Mouse (Mus musculus): ENCODE data around the gene H2al1g.
"Not testable (repeated sequence)": the region's sequence is repeated elsewhere in the genome, so short reads cannot be mapped to it uniquely, and the experiment has no call there.

The H2al1g gene

DNA sequence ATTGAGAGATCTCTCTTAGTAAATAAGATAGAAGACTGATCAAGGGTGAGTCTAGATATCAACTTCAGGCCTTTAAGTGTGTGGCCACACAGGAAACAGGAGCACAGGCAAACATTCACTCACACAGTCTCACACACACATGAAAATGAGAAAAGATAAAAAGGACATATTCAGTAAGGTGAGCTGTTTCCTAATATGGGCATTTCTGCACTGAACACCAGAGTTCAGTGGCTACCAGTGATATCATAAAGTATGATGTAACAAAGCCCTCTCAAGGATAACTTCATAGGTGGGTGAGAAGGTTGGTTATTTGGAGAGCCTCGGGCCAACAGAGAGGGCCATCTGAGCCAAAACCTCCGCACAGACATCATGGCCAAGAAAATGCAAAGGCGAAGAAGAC, at the start of gene H2al1g:
TSS of gene H2al1g (plus strand) at position 301 of the 400 bp plus-strand sequence.
- not testable (repeated sequence) for DNase-seq (ENCODE audit: low spot score in 2 of 2)

DNA sequence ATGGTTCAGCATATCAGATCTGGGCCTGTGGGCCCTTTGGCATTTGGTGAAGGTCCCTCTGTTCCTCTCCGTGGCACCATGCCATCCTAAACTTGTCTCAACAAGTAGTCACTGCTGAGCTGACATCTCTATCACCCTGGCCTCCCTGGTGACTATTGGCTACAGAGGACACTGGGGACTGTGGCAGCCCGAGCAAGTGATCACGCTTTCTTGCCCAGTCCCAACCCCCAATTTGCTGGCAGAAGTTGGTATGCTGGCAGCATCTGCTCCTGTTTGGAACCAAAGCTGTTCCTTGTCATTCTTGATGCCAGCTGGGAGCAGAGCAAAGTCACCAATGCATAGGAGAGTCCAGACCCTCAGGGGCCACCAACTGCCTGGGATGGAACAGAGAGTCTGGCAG, 49.0 kb upstream of the H2al1g start:
- DNase-seq (ENCODE audit: low spot score in 2 of 2): peak in 1 of 2 experiments; percentile 11

DNA sequence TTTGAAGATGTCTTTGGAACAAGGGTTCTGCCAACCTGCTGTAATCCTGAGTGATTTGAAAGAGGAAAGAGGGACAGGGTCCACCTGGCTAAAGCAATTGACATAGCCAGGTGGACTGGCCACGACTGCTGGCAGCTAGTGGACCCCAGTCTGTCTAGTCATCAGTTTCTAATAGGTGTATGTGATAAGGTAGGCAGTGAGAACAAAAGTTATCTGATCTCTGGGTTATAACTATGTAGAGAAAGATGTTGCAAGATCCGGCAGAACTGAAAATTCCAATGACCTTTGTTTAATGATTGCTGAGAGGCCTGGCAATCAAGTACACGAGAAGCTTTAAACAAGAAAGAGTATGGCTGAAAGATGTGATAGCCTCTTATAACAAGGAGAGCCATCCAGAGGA, 44.9 kb upstream of the H2al1g start:
- DNase-seq (ENCODE audit: low spot score in 2 of 2): no peak

DNA sequence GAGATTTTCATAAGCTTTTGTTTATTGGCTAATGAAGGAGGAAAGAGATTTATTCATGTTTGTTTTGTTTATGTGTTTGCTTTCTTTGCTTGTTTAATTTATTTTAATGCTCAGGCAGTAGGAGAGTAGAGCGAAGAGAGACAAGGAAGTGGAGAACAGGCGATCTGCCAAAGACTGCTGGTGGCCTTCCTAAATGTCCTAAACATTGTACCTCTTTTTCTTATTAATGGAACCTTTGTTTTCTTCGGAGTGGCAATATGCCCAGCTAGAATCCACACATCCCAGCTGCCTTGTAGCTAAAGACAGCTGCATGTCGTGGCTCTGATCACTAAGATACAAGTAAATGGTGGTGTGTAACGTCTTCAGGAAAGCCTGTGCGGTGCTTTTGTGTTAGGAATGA, 41.0 kb upstream of the H2al1g start:
- no peak for DNase-seq (ENCODE audit: low spot score in 2 of 2)

DNA sequence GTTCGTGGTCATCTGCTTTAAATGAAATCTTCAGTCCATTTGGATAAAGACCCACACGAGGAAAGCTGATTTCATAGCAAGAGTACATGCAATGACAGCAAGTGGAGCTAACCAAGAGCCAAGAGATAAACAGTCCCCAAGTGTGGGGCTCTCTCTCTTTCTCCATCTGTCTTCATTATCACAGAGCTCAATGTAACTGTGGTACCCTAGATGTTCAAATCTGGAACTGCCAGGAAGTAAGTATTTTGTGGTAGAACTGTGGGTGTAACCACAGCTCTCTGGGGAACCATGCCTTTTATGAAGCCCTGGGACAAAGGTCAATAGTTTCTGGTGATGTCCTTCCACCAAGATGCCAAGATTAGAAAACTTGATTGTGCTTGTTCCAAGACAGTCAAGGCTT, 37.3 kb upstream of the H2al1g start:
- DNase-seq (ENCODE audit: low spot score in 2 of 2): no peak

DNA sequence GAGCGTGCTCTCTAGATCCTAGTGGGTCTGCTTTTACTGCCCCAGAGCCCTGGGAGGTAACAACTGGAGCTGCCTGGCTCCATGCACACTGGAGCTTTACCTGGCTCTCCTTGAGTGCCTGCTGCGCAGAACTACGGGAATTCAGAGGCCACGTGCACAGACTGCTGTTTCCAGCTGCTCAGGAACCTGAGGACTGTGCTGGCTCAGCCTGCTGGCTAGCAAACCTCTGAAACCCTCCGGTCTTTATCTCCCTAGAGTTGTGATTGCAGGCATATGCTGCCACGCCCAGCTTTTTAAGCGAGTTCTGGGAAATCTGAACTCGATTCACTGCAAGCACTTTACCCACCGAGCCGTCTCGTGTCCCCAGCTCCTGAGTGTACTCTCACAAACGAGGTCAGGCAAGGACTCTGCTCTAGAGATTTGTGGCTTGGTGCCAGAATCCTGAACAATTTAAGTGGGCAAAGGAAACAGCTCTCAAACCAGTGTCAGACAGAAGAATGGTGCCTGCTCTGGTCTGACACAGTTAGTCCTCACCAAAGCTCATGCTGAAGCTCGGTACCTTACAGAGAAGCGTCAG, 29.7 kb upstream of the H2al1g start:
- no peak for DNase-seq (ENCODE audit: low spot score in 2 of 2)

DNA sequence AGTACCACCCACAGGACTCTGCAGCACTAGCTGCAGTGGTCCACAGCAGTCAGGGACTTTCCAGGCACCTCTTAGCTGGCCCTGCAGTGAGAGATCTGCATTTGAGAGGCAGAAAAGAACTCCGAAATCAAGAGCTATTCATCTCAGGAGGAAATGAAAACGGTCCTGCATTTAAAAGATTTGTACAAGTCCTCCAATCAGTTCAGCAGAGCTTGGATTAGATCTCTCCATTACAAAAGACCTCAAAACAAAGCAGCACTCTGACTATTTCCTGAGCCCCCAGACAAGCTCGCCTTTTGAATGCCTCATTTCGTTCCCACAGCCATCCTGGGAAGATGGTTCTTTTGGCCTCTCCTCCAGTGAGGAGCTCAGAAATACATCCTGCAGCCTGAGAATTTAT, 28.8 kb upstream of the H2al1g start:
- DNase-seq (ENCODE audit: low spot score in 2 of 2): no peak

DNA sequence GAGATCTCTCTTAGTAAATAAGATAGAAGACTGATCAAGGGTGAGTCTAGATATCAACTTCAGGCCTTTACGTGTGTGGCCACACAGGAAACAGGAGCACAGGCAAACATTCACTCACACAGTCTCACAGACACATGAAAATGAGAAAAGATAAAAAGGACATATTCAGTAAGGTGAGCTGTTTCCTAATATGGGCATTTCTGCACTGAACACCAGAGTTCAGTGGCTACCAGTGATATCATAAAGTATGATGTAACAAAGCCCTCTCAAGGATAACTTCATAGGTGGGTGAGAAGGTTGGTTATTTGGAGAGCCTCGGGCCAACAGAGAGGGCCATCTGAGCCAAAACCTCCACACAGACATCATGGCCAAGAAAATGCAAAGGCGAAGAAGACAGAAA, 19.1 kb upstream of the H2al1g start, which contains the start of gene H2al1a:
TSS of gene H2al1a (plus strand) at position 301 of the 400 bp plus-strand sequence.
- DNase-seq (ENCODE audit: low spot score in 2 of 2): not testable (repeated sequence)

DNA sequence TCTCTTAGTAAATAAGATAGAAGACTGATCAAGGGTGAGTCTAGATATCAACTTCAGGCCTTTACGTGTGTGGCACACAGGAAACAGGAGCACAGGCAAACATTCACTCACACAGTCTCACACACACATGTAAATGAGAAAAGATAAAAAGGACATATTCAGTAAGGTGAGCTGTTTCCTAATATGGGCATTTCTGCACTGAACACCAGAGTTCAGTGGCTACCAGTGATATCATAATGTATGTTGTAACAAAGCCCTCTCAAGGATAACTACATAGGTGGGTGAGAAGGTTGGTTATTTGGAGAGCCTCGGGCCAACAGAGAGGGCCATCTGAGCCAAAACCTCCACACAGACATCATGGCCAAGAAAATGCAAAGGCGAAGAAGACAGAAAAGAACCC, 15.9 kb upstream of the H2al1g start, which contains the start of gene H2al1b:
TSS of gene H2al1b (plus strand) at position 301 of the 400 bp plus-strand sequence.
- DNase-seq (ENCODE audit: low spot score in 2 of 2): not testable (repeated sequence)

DNA sequence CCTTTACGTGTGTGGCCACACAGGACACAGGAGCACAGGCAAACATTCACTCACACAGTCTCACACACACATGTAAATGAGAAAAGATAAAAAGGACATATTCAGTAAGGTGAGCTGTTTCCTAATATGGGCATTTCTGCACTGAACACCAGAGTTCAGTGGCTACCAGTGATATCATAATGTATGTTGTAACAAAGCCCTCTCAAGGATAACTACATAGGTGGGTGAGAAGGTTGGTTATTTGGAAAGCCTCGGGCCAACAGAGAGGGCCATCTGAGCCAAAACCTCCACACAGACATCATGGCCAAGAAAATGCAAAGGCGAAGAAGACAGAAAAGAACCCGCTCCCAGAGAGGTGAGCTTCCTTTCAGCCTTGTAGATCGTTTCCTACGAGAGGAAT, 12.7 kb upstream of the H2al1g start, which contains the start of gene H2al1c:
TSS of gene H2al1c (plus strand) at position 301 of the 400 bp plus-strand sequence.
- DNase-seq (ENCODE audit: low spot score in 2 of 2): not testable (repeated sequence)

DNA sequence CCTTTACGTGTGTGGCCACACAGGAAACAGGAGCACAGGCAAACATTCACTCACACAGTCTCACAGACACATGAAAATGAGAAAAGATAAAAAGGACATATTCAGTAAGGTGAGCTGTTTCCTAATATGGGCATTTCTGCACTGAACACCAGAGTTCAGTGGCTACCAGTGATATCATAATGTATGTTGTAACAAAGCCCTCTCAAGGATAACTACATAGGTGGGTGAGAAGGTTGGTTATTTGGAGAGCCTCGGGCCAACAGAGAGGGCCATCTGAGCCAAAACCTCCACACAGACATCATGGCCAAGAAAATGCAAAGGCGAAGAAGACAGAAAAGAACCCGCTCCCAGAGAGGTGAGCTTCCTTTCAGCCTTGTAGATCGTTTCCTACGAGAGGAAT, 9.5 kb upstream of the H2al1g start, which contains the start of gene H2al1d:
TSS of gene H2al1d (plus strand) at position 301 of the 400 bp plus-strand sequence.
- DNase-seq (ENCODE audit: low spot score in 2 of 2): not testable (repeated sequence)

DNA sequence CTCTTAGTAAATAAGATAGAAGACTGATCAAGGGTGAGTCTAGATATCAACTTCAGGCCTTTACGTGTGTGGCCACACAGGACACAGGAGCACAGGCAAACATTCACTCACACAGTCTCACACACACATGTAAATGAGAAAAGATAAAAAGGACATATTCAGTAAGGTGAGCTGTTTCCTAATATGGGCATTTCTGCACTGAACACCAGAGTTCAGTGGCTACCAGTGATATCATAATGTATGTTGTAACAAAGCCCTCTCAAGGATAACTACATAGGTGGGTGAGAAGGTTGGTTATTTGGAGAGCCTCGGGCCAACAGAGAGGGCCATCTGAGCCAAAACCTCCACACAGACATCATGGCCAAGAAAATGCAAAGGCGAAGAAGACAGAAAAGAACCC, 6.4 kb upstream of the H2al1g start, which contains the start of gene H2al1e:
TSS of gene H2al1e (plus strand) at position 301 of the 400 bp plus-strand sequence.
- DNase-seq (ENCODE audit: low spot score in 2 of 2): not testable (repeated sequence)

DNA sequence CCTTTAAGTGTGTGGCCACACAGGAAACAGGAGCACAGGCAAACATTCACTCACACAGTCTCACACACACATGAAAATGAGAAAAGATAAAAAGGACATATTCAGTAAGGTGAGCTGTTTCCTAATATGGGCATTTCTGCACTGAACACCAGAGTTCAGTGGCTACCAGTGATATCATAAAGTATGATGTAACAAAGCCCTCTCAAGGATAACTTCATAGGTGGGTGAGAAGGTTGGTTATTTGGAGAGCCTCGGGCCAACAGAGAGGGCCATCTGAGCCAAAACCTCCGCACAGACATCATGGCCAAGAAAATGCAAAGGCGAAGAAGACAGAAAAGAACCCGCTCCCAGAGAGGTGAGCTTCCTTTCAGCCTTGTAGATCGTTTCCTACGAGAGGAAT, 3.2 kb upstream of the H2al1g start, which contains the start of gene H2al1f:
TSS of gene H2al1f (plus strand) at position 301 of the 400 bp plus-strand sequence.
- DNase-seq (ENCODE audit: low spot score in 2 of 2): not testable (repeated sequence)

DNA sequence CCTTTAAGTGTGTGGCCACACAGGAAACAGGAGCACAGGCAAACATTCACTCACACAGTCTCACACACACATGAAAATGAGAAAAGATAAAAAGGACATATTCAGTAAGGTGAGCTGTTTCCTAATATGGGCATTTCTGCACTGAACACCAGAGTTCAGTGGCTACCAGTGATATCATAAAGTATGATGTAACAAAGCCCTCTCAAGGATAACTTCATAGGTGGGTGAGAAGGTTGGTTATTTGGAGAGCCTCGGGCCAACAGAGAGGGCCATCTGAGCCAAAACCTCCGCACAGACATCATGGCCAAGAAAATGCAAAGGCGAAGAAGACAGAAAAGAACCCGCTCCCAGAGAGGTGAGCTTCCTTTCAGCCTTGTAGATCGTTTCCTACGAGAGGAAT, 3.1 kb downstream of the H2al1g start, which contains the start of gene H2al1h:
TSS of gene H2al1h (plus strand) at position 301 of the 400 bp plus-strand sequence.
- DNase-seq (ENCODE audit: low spot score in 2 of 2): not testable (repeated sequence)

DNA sequence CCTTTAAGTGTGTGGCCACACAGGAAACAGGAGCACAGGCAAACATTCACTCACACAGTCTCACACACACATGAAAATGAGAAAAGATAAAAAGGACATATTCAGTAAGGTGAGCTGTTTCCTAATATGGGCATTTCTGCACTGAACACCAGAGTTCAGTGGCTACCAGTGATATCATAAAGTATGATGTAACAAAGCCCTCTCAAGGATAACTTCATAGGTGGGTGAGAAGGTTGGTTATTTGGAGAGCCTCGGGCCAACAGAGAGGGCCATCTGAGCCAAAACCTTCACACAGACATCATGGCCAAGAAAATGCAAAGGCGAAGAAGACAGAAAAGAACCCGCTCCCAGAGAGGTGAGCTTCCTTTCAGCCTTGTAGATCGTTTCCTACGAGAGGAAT, 6.3 kb downstream of the H2al1g start, which contains the start of gene H2al1i:
TSS of gene H2al1i (plus strand) at position 301 of the 400 bp plus-strand sequence.
- not testable (repeated sequence) for DNase-seq (ENCODE audit: low spot score in 2 of 2)

DNA sequence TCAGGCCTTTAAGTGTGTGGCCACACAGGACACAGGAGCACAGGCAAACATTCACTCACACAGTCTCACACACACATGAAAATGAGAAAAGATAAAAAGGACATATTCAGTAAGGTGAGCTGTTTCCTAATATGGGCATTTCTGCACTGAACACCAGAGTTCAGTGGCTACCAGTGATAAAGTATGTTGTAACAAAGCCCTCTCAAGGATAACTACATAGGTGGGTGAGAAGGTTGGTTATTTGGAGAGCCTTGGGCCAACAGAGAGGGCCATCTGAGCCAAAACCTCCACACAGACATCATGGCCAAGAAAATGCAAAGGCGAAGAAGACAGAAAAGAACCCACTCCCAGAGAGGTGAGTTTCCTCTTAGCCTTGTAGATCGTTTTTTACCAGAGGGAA, 9.5 kb downstream of the H2al1g start, which contains the start of gene H2al1j:
TSS of gene H2al1j (plus strand) at position 301 of the 400 bp plus-strand sequence.
- not testable (repeated sequence) for DNase-seq (ENCODE audit: low spot score in 2 of 2)

DNA sequence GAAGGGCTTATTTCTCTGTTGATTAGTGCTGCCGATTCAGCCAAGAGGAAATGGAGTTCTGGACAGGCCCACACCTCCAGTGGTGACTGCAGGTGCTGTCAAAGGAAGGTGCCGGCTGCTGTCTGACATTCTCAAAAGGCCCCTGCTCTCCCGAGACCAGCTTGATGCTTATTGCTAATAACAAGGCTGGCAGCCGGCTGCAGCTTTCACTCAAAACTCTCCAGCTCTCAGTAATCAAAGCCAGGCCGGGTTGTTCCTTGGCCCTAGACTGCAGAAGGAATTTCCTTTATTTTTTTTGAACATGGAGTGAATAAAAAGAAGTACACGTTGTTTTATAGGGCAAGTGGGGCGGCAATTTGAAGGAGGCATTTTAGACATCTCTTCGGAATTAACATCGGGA, 27.7 kb downstream of the H2al1g start:
- DNase-seq (ENCODE audit: low spot score in 2 of 2): no peak

DNA sequence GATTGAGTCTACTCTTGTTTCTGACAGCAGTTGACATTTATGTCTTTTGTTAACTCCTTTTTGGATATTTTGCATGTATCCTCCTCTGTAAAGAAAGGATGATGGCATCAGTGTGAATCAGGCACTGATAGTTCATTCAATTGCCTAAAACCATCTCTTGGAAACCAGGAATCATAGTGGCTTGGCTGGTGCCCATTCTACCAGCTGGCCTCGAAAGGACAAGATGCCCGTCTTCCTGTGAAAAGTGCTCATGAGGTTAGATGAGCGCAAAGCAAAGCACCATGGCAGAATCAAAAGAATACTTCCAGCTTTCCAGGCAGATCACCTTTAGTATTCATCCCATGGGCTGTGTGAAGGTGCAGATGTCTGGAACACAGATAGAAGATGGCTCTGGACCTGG, 28.7 kb downstream of the H2al1g start:
- DNase-seq (ENCODE audit: low spot score in 2 of 2): no peak

DNA sequence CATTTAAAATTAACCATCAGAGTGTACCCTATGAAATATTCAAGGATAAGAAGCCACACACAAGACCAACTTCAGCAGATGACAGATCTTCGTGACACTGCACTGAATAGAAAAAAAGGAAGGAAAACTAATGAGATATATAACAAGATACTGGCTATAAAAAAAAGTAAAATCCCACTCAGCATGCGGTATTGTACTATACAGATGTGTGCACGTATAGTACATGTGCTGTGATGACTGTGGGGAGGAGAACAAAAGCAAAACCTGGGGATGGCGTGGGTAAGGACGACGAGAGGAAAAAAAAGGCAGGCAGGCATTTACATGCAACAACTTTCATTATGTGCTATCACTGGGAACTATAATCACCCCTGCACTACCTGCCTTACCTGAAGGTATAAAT, 42.8 kb downstream of the H2al1g start:
- no peak for DNase-seq (ENCODE audit: low spot score in 2 of 2)

DNA sequence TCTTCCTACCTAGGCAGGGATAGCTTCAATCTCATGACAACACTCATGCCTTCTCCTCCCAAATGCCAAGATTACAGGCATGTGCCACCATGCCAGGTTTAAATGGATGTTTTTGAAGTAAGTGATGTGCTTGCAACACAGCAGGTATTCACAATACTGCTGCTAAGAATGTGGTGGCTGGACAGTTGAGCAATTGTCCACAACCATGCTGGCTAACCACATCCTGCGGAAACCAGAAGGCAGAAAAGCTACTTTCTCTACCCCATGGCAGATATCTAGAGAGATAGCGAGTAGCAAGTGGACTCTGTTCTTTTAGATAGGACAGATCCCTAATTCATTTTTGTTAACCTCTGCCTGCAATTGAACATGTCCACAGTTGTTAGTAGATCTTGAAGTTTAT, 43.2 kb downstream of the H2al1g start:
- no peak for DNase-seq (ENCODE audit: low spot score in 2 of 2)

DNA sequence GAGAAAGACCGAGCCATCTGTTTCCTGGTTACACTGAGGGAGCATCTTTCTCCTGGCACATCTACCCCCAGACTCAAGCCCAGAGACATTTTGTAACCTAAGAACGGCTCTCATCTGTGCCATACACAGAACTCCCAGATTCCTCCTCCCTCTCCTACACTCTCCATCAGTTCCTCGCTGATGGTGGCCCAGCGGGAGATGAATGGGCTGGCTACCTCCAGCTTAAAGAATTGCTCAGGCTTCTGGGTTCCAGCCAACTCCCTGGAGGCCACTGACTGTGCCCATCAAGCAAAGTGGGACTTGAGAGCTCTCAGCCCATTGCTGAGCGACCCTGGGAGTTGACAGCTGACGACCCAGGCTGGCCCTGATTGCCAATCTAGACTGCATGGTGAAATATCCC, 45.8 kb downstream of the H2al1g start:
- DNase-seq (ENCODE audit: low spot score in 2 of 2): no peak

DNA sequence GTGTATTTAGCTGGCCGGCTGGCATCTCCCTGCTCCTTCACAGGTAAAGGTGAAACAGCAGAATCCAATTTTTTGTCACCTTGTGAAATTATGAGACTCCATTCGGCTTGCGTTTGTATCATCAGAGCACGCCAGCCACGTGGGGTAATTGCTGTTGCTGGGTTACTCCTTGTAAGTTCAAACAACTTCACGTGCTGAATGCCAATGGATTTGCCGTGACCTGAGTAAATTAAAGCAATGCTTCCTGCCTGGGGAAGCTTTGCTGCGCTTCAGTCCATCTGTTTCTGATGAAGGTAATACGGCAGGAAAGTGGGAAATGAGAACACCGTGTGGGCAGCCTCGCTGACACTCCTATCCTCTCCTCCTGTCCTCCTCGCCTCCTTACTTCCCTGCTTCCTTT, 47.1 kb downstream of the H2al1g start:
- no peak for DNase-seq (ENCODE audit: low spot score in 2 of 2)
